Mouse (Mus musculus) neutrophil, adult 59 days (primary cell): ENCODE data around the gene Olfr1276. TPM values are rescaled to one million over a fixed set of nuclear protein-coding genes. Genes with fewer than 3 reads are reported as not detected.

Experiments used
- total RNA-seq, 2 experiments: library from RNA; stranded (reverse); gene quantifications; 1 replicate in 1 of 2; 2 replicates in 1 of 2; pipeline ENCODE4 v1.2.4; 2023

The Olfr1276 gene
- not detected for total RNA-seq

GRCm38 (mm10) chr2:111254216-111254615 lies at the start of gene Olfr1276:
Gene Olfr1276 (plus strand): TSS chr2:111254516.

GRCm38 (mm10) chr2:111229502-111229901 lies 24.8 kb upstream of the Olfr1276 start, which contains the start of gene 4930430A15Rik:
Gene 4930430A15Rik (minus strand): TSS chr2:111229602.

GRCm38 (mm10) chr2:111235186-111235585 lies 19.1 kb upstream of the Olfr1276 start, which contains the start of gene Olfr1275:
Gene Olfr1275 (minus strand): TSS chr2:111235286.

GRCm38 (mm10) chr2:111274006-111274405 lies 19.7 kb downstream of the Olfr1276 start, which contains the start of gene Olfr1277:
Gene Olfr1277 (minus strand): TSS chr2:111274106.

GRCm38 (mm10) chr2:111289836-111290235 lies 35.5 kb downstream of the Olfr1276 start, which contains the start of gene Olfr1278:
Gene Olfr1278 (plus strand): TSS chr2:111290136.

GRCm38 (mm10) chr2:111300374-111300773 lies 46.1 kb downstream of the Olfr1276 start, which contains the start of gene Olfr1279:
Gene Olfr1279 (plus strand): TSS chr2:111300635.

Other genes starting within 250 kb of the Olfr1276 start
- not detected for gene Gm13941, start 148.5 kb upstream of the Olfr1276 start, total RNA-seq
- gene Gm15130, start 101.6 kb upstream of the Olfr1276 start, total RNA-seq, result not detected
- not detected for gene 4930430A15Rik, start 24.9 kb upstream of the Olfr1276 start, total RNA-seq
- gene Olfr1275, start 19.2 kb upstream of the Olfr1276 start, total RNA-seq, result not detected
- gene Olfr1277, start 19.6 kb downstream of the Olfr1276 start, total RNA-seq, result not detected
- gene Olfr1278, start 35.6 kb downstream of the Olfr1276 start, total RNA-seq, result not detected
- gene Olfr1279, start 46.1 kb downstream of the Olfr1276 start, total RNA-seq, result not detected
- gene Olfr1280, start 59.5 kb downstream of the Olfr1276 start, total RNA-seq, result not detected
- gene Olfr1281, start 72.0 kb downstream of the Olfr1276 start, total RNA-seq, result not detected
- not detected for gene Olfr1282, start 81.6 kb downstream of the Olfr1276 start, total RNA-seq
- not detected for gene Olfr1283, start 112.3 kb downstream of the Olfr1276 start, total RNA-seq
- under 1 TPM in 1 of 2 experiments, not detected in 1; 0.20 TPM for gene Olfr1284, start 121.0 kb downstream of the Olfr1276 start, total RNA-seq
- gene Olfr1286, start 168.6 kb downstream of the Olfr1276 start, total RNA-seq, result not detected
- not detected for gene Olfr1287, start 194.6 kb downstream of the Olfr1276 start, total RNA-seq
- gene Olfr1288, start 219.6 kb downstream of the Olfr1276 start, total RNA-seq, result not detected
- not detected for gene Olfr1289, start 226.3 kb downstream of the Olfr1276 start, total RNA-seq
- gene Olfr1290, start 239.3 kb downstream of the Olfr1276 start, total RNA-seq, result not detected
- gene Olfr1291-ps1, start 242.7 kb downstream of the Olfr1276 start, total RNA-seq, result not detected